Mouse (Mus musculus) kidney, postnatal 36 days (tissue): ENCODE results near the gene Abcg2.

Source experiments
- DNase-seq, 2 experiments: peaks; one replicate each; pipeline ENCODE4 v3.0.0; 2021 to 2022; ENCODE audit warnings: mixed read lengths in 2 of 2

The Abcg2 gene

DNA sequence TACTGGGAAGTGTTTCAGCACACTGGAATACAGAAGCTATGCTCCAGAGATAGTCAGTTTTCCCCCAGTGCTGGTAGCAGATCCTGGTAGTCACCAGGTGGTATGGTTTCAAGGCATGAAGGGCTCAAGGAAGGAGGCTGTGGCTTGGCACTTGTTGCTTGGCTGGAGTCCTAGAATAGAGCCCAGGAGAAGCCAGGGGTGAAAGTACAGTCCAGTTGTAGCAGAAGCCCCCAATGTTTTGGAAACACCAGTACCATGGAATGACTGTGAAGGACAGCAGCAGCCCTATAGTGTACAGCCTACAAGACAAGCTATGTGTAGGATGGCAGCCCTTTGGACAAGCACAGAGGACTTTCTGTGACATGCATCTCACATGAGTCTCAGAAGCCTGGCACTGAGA is 54.2 kb downstream of the Abcg2 start:
- DNase-seq, result peak; percentile 72 to 81

GRCm38 (mm10) chr6:58639391-58639790 is 55.1 kb downstream of the Abcg2 start:
- DNase-seq, result peak; percentile 52 to 68

- peak; percentile 84 to 90 for DNase-seq
Observed at GRCm38 (mm10) chr6:58640333-58641018, 56.2 kb downstream of the Abcg2 start.

DNA sequence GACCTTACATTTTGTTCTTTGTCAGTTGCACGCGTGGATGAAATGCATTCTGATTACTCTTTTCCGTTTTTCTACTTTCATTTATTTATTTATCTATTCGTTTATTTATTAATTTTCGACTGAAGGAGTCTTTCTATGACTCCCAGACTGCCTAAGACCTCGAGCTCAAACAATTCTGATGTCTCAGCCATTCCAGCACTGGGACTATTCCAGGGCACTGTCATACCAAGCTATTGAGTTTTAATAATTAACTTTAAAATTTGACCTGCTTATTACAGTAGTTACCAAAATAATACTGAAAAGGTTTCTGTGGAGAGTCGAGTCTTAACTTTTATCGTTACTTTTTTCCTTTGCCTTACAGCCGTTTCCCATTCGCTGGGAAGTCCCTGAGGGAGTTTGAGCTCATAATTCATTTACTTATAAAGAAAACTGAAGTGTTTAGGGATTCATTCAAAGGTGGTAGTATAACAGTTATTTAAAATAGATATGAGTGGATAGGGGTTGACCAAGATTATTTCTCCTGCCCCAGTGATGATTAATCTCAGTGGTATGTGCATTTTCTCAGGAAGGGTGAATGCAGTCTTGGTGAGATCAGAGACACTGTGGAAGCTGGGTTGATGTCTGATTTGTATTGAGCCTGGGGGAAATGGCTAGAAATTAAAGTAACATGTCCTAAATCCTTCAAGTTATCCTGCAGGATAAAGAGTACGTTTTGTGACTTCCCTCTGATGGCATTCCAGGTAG is 56.9 kb downstream of the Abcg2 start:
- DNase-seq, result peak; percentile 33 to 51

DNA sequence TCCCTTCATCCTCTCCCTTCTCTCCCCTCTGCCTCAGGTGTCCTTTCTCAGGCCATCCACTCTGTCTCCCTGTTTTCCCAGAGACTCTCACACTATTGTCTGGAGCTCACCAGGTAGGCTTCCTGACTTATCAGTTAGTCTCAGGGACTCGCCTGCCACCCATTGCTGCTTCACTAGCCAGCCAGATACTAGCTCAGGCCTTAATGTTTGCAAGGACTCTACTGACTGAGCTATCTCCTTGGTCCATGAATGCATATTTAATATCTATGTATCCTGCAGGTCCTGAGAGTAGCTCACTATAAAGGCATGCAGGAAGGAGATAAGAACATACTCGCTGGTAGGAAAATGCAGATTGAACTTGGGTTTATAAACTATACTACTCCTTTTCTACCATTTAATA is 57.9 kb downstream of the Abcg2 start:
- DNase-seq, result no peak

GRCm38 (mm10) chr6:58644586-58644985 is 60.3 kb downstream of the Abcg2 start:
- DNase-seq, result no peak

DNA sequence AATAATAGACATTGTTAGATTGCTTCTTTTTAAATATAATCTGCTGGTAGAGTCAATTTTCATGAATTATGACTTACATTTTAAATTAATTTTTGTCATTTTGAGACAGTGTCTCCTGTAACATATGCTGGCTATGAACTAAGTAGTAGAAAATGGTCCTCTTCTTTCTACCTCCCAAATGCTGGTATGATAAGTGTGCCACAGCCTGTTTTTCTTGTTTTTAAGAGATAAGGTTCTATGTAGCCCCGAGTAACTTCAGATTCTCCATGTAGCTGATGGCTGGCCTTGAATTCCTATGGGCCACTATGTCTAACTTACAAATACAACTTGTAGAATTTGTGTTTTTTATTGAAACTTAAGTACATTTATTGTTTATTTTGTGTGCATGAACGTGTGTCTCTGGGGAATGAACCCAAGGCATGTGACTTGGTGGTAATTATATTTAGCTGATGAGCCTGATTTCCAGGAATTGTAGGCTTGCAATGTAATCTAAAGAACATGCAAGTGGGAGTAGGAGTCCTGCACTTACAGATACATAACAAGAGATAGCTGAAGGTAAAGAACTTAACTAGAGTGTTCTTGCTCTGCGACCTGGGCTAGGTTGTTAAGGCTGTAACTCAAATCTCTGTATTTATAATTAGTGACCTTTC is 63.9 kb downstream of the Abcg2 start:
- DNase-seq, result no peak

DNA sequence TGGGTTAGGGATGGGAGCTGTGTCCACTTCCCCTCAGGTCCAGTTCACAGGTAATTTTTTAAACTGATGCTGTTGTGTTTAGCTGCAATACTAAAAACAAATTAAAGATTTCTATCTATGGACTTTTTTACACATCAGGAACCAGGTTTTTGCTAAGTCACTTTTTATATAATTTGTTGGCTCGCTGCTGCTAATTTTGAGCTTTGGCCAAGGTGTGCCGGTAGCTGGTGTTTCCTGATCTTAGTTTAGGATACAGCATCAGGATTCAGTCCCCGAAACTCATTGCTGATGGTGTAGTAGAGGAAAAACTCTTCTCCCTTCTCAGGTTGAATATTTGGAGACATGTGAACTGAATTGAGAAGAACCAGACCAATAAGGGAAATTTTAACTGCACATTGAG is 65.8 kb downstream of the Abcg2 start:
- DNase-seq, result peak; percentile 33 to 51

GRCm38 (mm10) chr6:58651038-58651437 is 66.7 kb downstream of the Abcg2 start:
- DNase-seq, result no peak

DNA sequence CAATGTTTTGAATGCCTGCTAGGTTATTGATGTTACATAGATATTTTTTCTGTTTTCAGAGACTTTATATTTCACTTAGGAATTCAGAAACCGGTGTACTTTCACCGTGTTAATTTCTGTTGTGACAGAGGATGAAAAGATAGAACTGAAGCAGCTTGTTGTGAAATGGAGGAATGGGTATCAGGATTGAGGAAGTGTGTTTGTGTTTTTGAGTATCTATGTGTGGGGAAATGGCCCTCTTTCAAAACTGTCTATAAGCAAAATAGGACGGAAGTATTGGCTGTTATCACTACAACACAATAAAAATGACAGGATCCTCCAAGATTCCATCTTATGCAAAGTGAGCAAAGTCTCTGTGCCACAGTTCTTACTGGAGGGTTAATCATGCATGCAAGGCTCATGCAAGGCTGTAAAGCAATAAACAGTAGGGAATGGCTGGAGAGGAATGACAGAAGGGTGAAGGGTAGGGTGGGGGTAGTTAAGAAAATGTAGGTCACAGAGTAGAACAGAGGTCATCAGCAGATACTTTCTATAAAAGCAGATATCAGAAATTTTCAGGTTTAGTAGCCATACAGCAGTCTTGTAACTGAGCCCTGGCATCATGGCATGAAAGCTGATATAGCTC is 76.7 kb downstream of the Abcg2 start:
- no peak for DNase-seq

GRCm38 (mm10) chr6:58677802-58678201 is 93.5 kb downstream of the Abcg2 start:
- no peak for DNase-seq

- no peak for DNase-seq
Observed at GRCm38 (mm10) chr6:58678530-58678929, 94.2 kb downstream of the Abcg2 start.

DNA sequence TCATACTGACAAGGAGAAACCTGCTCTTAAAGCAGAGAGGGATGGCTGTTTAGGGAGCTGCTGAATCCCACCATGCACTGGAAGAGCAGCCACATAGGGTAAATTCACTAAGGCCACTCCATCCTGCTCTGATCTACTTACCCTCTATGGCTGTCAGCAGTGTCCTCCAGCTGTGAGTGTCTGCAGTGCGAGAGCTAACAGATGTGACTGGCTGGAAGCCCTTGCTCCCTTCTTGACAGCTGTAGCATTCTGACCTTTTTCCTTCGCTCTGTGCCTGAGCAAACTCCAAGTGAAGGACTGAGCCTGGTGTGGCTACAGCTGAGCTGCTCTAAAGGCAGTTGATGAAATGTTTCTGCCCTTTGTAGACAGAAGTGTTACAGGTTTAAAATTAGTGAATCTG is 107.3 kb downstream of the Abcg2 start:
- DNase-seq, result no peak

- DNase-seq, result no peak
Observed at GRCm38 (mm10) chr6:58694257-58694656, 109.9 kb downstream of the Abcg2 start.

GRCm38 (mm10) chr6:58694765-58695164 is 110.4 kb downstream of the Abcg2 start:
- no peak for DNase-seq

- DNase-seq, result no peak
Observed at GRCm38 (mm10) chr6:58710369-58710768, 126.0 kb downstream of the Abcg2 start.

DNA sequence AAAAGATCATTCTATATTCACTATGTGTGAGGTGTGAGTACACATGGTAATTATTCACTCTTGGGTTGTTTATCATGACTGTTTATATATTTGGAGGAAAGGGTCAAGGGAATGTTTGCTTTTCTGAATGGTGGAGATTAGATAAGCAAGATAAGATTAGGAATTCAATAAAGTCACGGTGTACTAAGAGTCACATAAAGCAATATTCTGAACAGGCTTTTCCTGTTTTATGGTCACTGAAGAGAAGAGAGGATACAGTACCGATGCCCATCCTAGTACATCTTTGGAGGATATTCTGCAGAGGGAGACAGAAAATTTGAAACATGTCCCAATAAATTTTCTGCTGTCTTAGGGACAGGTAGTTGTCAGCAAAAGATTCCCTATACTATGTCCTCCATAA is 127.6 kb downstream of the Abcg2 start:
- DNase-seq, result no peak

GRCm38 (mm10) chr6:58733851-58734250 is 149.5 kb downstream of the Abcg2 start:
- DNase-seq, result no peak

GRCm38 (mm10) chr6:58735090-58735489 is 150.8 kb downstream of the Abcg2 start:
- DNase-seq, result peak in 1 of 2 experiments; percentile 9
